33 mouse cellular contexts compared by ENCODE assay signal in the genomic region with DNA sequence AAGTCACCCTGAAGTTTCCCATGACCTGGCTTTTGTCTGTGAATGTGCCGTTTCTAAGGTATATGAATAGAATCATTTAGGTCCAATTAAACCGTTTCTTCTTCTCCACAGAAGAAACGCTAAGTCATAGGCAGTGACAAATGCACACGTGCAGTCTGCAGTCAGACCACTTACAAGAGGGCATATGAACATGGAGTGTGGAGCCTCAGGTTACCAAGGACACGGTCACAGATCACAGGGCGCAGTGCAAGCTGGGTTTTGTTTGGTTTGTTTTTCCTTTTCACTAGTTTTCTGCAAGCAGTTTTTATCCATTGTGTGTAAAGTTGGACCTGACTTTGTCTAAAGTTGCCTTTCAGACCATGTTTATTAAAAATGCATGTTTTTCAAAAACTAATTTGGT. TPM values are rescaled to one million over a fixed set of nuclear protein-coding genes. Genes with fewer than 3 reads are reported as not detected.
DNase-seq lines count a peak whose midpoint lies in the region; ATAC-seq and TF ChIP-seq lines count a peak whose summit lies in the region.
"Had no signal": no experiment of that assay in that cellular context is flagged by ENCODE, and none has a peak within 500 bp of the region (broad histone marks: within the 10 kb centered on the region; RNA-seq: fewer than 3 reads in every experiment).

No protein-coding gene starts in this region.

- dilution Hi-C loops in CH12.LX (cut with MboI; ENCODE audit: extremely low pct_ligation_motif_present, extremely low pct_unique_long_range_greater_than_20kb, low sequenced_read_pairs): no loop called here

- TF ChIP-seq EP300 in CH12.LX (IDR thresholded peaks at IDR 0.05; ENCODE audit: low read length): no peak

- TF ChIP-seq RAD21 in CH12.LX (IDR thresholded peaks at IDR 0.05; ENCODE audit: low read depth, low read length): no peak

- peaks cover 8% of the 10 kb centered on the region for H3K79me2 ChIP-seq in CH12.LX (replicated peaks; ENCODE audit: control insufficient read depth, extremely low read depth, insufficient read depth, poor library complexity, severe bottlenecking)

- H3K27me3 ChIP-seq in intestine, embryonic 16.5 days (replicated peaks; ENCODE audit: control insufficient read depth, insufficient read depth, low read length): no peaks in the 10 kb centered on the region
- H3K27me3 ChIP-seq in intestine, postnatal 0 days (replicated peaks; ENCODE audit: control insufficient read depth, insufficient read depth, low read length): no peaks in the 10 kb centered on the region
- no peaks in the 10 kb centered on the region for H3K27me3 ChIP-seq in CH12.LX (replicated peaks)
- H3K27me3 ChIP-seq: forebrain, embryonic 12.5 days; limb, embryonic 15.5 days; lung, embryonic 15.5 days; stomach, embryonic 15.5 days had no signal

- in situ Hi-C loops in CH12.LX (cut with MboI; ENCODE audit: low pct_ligation_motif_present, low pct_unique_long_range_greater_than_20kb, low sequenced_read_pairs): no loop called here

- 0 out of 2 replicates have a peak, but pooled peaks cover 5% of the 10 kb centered on the region for H3K4me1 ChIP-seq in intestine, embryonic 16.5 days (ENCODE audit: control insufficient read depth, insufficient read depth, low read length)
- H3K4me1 ChIP-seq in intestine, postnatal 0 days (replicated peaks; ENCODE audit: control insufficient read depth, insufficient read depth, low read length): no peaks in the 10 kb centered on the region
- peaks cover 5 to 89% of the 10 kb centered on the region in 2 experiments; a peak in 3 of 4 replicates for H3K4me1 ChIP-seq in CH12.LX (ENCODE audit: control insufficient read depth in 1 of 2, insufficient read depth in 2 of 2)

- TF ChIP-seq CTCF in intestine, postnatal 0 days (IDR thresholded peaks at IDR 0.05; ENCODE audit: low read depth): no peak
- TF ChIP-seq CTCF in CH12.LX (conservative IDR thresholded peaks at IDR 0.05 in 1 of 2, IDR thresholded peaks at IDR 0.05 in 1 of 2; ENCODE audit: low read depth in 2 of 2, low read length in 2 of 2): no peak
- TF ChIP-seq CTCF in brain, embryonic 14.5 days (IDR thresholded peaks at IDR 0.05; ENCODE audit: borderline replicate concordance, extremely low read depth, insufficient read depth, insufficient read length): no peak

- H3K4me2 ChIP-seq in intestine, embryonic 16.5 days (ENCODE audit: low read depth, low read length): no peak overlapping the region
- H3K4me2 ChIP-seq in intestine, postnatal 0 days (replicated peaks; ENCODE audit: low read depth): no peak overlapping the region
- no peak overlapping the region for H3K4me2 ChIP-seq in CH12.LX (ENCODE audit: insufficient read depth, low read depth, poor library complexity, severe bottlenecking)
- H3K4me2 ChIP-seq: forebrain, embryonic 12.5 days; hindbrain, embryonic 14.5 days; limb, embryonic 15.5 days; lung, embryonic 15.5 days; stomach, embryonic 15.5 days had no signal

- peak; percentile 67 for ATAC-seq in intestine, embryonic 16.5 days
- no peak for ATAC-seq in intestine, postnatal 0 days
- no peak for ATAC-seq in erythroid progenitor cell, adult 5-6 weeks (replicated peaks; ENCODE audit: low FRiP score, poor library complexity, severe bottlenecking)
- ATAC-seq: inflammation-experienced regulatory T-cells, adult 6 months; midbrain, embryonic 16.5 days had no signal

- WGBS in intestine, embryonic 16.5 days: 65% methylated on average over 6 of the region's 6 CpGs
- WGBS in intestine, postnatal 0 days: 56% methylated on average over 6 of the region's 6 CpGs

- no peaks in the 10 kb centered on the region for H3K36me3 ChIP-seq in intestine, embryonic 16.5 days (ENCODE audit: control insufficient read depth, insufficient read depth, low read length)
- no peaks in the 10 kb centered on the region for H3K36me3 ChIP-seq in intestine, postnatal 0 days (ENCODE audit: control insufficient read depth, insufficient read depth)
- H3K36me3 ChIP-seq in CH12.LX (replicated peaks in 1 of 2; ENCODE audit: control insufficient read depth in 1 of 2, insufficient read depth in 1 of 2, low read length in 1 of 2): peaks cover 45 to 84% of the 10 kb centered on the region in 2 experiments
- H3K36me3 ChIP-seq: forebrain, embryonic 12.5 days; heart, embryonic 10.5 days; limb, embryonic 15.5 days; lung, embryonic 15.5 days; stomach, embryonic 15.5 days had no signal

- no peak overlapping the region for H3K27ac ChIP-seq in intestine, embryonic 16.5 days (ENCODE audit: low read length)
- no peak overlapping the region for H3K27ac ChIP-seq in intestine, postnatal 0 days (ENCODE audit: low read depth, low read length)
- H3K27ac ChIP-seq in CH12.LX (ENCODE audit: insufficient read depth, low read depth): no peak overlapping the region
- H3K27ac ChIP-seq: forebrain, embryonic 12.5 days; hindbrain, embryonic 14.5 days; left cerebral cortex, adult 2 months; liver, embryonic 14.5 days; lung, embryonic 15.5 days; stomach, embryonic 15.5 days had no signal

- no peak for TF ChIP-seq POLR2A in CH12.LX (IDR thresholded peaks at IDR 0.05; ENCODE audit: low read depth, low read length)
- TF ChIP-seq POLR2A in brain, embryonic 14.5 days (IDR thresholded peaks at IDR 0.05; ENCODE audit: borderline replicate concordance, extremely low read depth, insufficient read depth, insufficient read length, poor library complexity, severe bottlenecking): no peak

- DNase-seq in CH12.LX (ENCODE audit: extremely low read depth): peak; percentile 60
- DNase-seq in brain, embryonic 14.5 days (ENCODE audit: low read depth): peak; percentile 10
- peak; percentile 46 for DNase-seq in kidney, postnatal 14 days
- no peak for DNase-seq in thymus, postnatal 25 days
- DNase-seq in neural tube, embryonic 10.5 days (ENCODE audit: extremely low spot score, low spot score): no peak
- DNase-seq: cerebellum, adult 11 months; cerebellum, adult 9-11 months; gastrocnemius, postnatal 10 days; heart, postnatal 4 days; lung, postnatal 4 days; thymus, adult 2 months had no signal

- no peak overlapping the region for H3K4me3 ChIP-seq in intestine, embryonic 16.5 days (ENCODE audit: low read length)
- H3K4me3 ChIP-seq in intestine, postnatal 0 days (ENCODE audit: low read depth, low read length): no peak overlapping the region
- no peak overlapping the region for H3K4me3 ChIP-seq in CH12.LX (replicated peaks in 1 of 3; ENCODE audit: low read depth in 2 of 3, low read length in 2 of 3, poor library complexity in 1 of 3)
- H3K4me3 ChIP-seq: forebrain, embryonic 12.5 days; heart, embryonic 10.5 days; left cerebral cortex, adult 2 months; limb, embryonic 15.5 days; lung, embryonic 15.5 days; myocyte; stomach, embryonic 15.5 days had no signal

- H3K9ac ChIP-seq in intestine, embryonic 16.5 days (ENCODE audit: low read depth, low read length): no peak overlapping the region
- H3K9ac ChIP-seq in intestine, postnatal 0 days (ENCODE audit: low read depth, low read length): no peak overlapping the region
- H3K9ac ChIP-seq in CH12.LX (ENCODE audit: insufficient read depth, low read depth): no peak overlapping the region
- H3K9ac ChIP-seq: forebrain, embryonic 12.5 days; hindbrain, embryonic 14.5 days; limb, embryonic 15.5 days; liver, embryonic 14.5 days; lung, embryonic 15.5 days; stomach, embryonic 15.5 days had no signal

- no peaks in the 10 kb centered on the region for H3K9me3 ChIP-seq in intestine, embryonic 16.5 days (ENCODE audit: control insufficient read depth, low read length)
- no peaks in the 10 kb centered on the region for H3K9me3 ChIP-seq in intestine, postnatal 0 days (ENCODE audit: control insufficient read depth)
- H3K9me3 ChIP-seq in CH12.LX (replicated peaks; ENCODE audit: low read length): no peaks in the 10 kb centered on the region
- H3K9me3 ChIP-seq: forebrain, embryonic 12.5 days; heart, embryonic 10.5 days; limb, embryonic 15.5 days; lung, embryonic 15.5 days; stomach, embryonic 15.5 days had no signal

RNA-seq across cellular contexts. Expression of a gene that starts 26.9 kb away (rescaled TPM):
- 0.22 and 0.45 TPM in 2 replicates for polyA plus RNA-seq in intestine, embryonic 16.5 days (2015; fragmentation: Nextera tagmentation; extraction: Ambion mirVana)
- polyA plus RNA-seq in intestine, postnatal 0 days (2015; fragmentation: Nextera tagmentation; extraction: Ambion mirVana): 0.07 and 0.21 TPM in 2 replicates
- total RNA-seq in CH12.LX (2012; rRNA removed): 0.34 and 0.42 TPM in 2 replicates
- total RNA-seq in CH12.LX (2014; rRNA removed): not detected in 2 replicates
- 0.11 TPM in 1 of 2 replicates, not detected in the other for polyA plus RNA-seq in CH12.LX (2012; ENCODE audit: insufficient read length, low read depth)
- polyA plus RNA-seq in brain, embryonic 14.5 days (2012; rRNA removed): 0.83 and 1.5 TPM in 2 replicates
- total RNA-seq in erythroid progenitor cell, adult 5-6 weeks (2015; ENCODE audit: low replicate concordance): not detected in 2 replicates
- not detected in 2 replicates for total RNA-seq in erythroid progenitor cell, adult 5-6 weeks (2017; ENCODE audit: low replicate concordance)
- polyA plus RNA-seq: C2C12; heart, embryonic 10.5 days; inflammation-experienced regulatory T-cells, adult 6 months; lung, embryonic 15.5 days; myocyte had no signal

RNA-seq across cellular contexts. Expression of a gene that starts 38.5 kb away (rescaled TPM):
- polyA plus RNA-seq in intestine, embryonic 16.5 days (2015; fragmentation: Nextera tagmentation; extraction: Ambion mirVana): not detected in 2 replicates
- polyA plus RNA-seq in intestine, postnatal 0 days (2015; fragmentation: Nextera tagmentation; extraction: Ambion mirVana): 0.44 TPM in 1 of 2 replicates, not detected in the other
- total RNA-seq in CH12.LX (2012; rRNA removed): not detected in 2 replicates
- not detected in 2 replicates for total RNA-seq in CH12.LX (2014; rRNA removed)
- not detected in 2 replicates for polyA plus RNA-seq in CH12.LX (2012; ENCODE audit: insufficient read length, low read depth)
- not detected in 2 replicates for polyA plus RNA-seq in brain, embryonic 14.5 days (2012; rRNA removed)
- total RNA-seq in erythroid progenitor cell, adult 5-6 weeks (2015; ENCODE audit: low replicate concordance): not detected in 2 replicates
- total RNA-seq in erythroid progenitor cell, adult 5-6 weeks (2017; ENCODE audit: low replicate concordance): not detected in 2 replicates
- total RNA-seq: granulocyte monocyte progenitor cell, adult 5-6 weeks; heart, postnatal 4 days; layer of hippocampus, postnatal 10 days; left cerebral cortex, adult 2 months; left cerebral cortex, postnatal 36 days had no signal
- polyA plus RNA-seq: C2C12; embryonic facial prominence, embryonic 11.5 days; forebrain, embryonic 12.5 days; heart, embryonic 10.5 days; heart, embryonic 16.5 days; hindbrain, embryonic 14.5 days; inflammation-experienced regulatory T-cells, adult 6 months; liver, embryonic 14.5 days; lung, embryonic 15.5 days; midbrain, embryonic 16.5 days; myocyte; neural tube, embryonic 14.5 days had no signal

RNA-seq across cellular contexts. Expression of a gene that starts 46.4 kb away (rescaled TPM):
- not detected in 2 replicates for polyA plus RNA-seq in intestine, embryonic 16.5 days (2015; fragmentation: Nextera tagmentation; extraction: Ambion mirVana)
- polyA plus RNA-seq in intestine, postnatal 0 days (2015; fragmentation: Nextera tagmentation; extraction: Ambion mirVana): not detected in 2 replicates
- total RNA-seq in CH12.LX (2012; rRNA removed) (not detected in 2 replicates), CH12.LX (2014; rRNA removed) (not detected in 2 replicates)
- not detected in 2 replicates for polyA plus RNA-seq in CH12.LX (2012; ENCODE audit: insufficient read length, low read depth)
- not detected in 2 replicates for polyA plus RNA-seq in brain, embryonic 14.5 days (2012; rRNA removed)
- not detected in 2 replicates for total RNA-seq in erythroid progenitor cell, adult 5-6 weeks (2015; ENCODE audit: low replicate concordance)
- total RNA-seq in erythroid progenitor cell, adult 5-6 weeks (2017; ENCODE audit: low replicate concordance): not detected in 2 replicates
- total RNA-seq: gastrocnemius, postnatal 10 days; heart, postnatal 4 days; layer of hippocampus, postnatal 10 days; left cerebral cortex, adult 2 months; left cerebral cortex, postnatal 36 days had no signal
- polyA plus RNA-seq: C2C12; embryonic facial prominence, embryonic 11.5 days; forebrain, embryonic 12.5 days; heart, embryonic 10.5 days; heart, embryonic 16.5 days; hindbrain, embryonic 14.5 days; inflammation-experienced regulatory T-cells, adult 6 months; liver, embryonic 14.5 days; lung, embryonic 15.5 days; midbrain, embryonic 16.5 days; myocyte; neural tube, embryonic 14.5 days; stomach, embryonic 15.5 days had no signal

RNA-seq across cellular contexts. Expression of a gene that starts 55.9 kb away (rescaled TPM):
- not detected in 2 replicates for polyA plus RNA-seq in intestine, embryonic 16.5 days (2015; fragmentation: Nextera tagmentation; extraction: Ambion mirVana)
- not detected in 2 replicates for polyA plus RNA-seq in intestine, postnatal 0 days (2015; fragmentation: Nextera tagmentation; extraction: Ambion mirVana)
- total RNA-seq in CH12.LX (2012; rRNA removed): not detected in 2 replicates
- not detected in 2 replicates for total RNA-seq in CH12.LX (2014; rRNA removed)
- polyA plus RNA-seq in CH12.LX (2012; ENCODE audit: insufficient read length, low read depth): not detected in 2 replicates
- not detected in 2 replicates for polyA plus RNA-seq in brain, embryonic 14.5 days (2012; rRNA removed)
- not detected in 2 replicates for total RNA-seq in erythroid progenitor cell, adult 5-6 weeks (2015; ENCODE audit: low replicate concordance)
- not detected in 2 replicates for total RNA-seq in erythroid progenitor cell, adult 5-6 weeks (2017; ENCODE audit: low replicate concordance)
- total RNA-seq: gastrocnemius, postnatal 10 days; granulocyte monocyte progenitor cell, adult 5-6 weeks; heart, postnatal 4 days; layer of hippocampus, postnatal 10 days; left cerebral cortex, adult 2 months; left cerebral cortex, postnatal 36 days had no signal
- polyA plus RNA-seq: embryonic facial prominence, embryonic 11.5 days; forebrain, embryonic 12.5 days; heart, embryonic 10.5 days; heart, embryonic 16.5 days; hindbrain, embryonic 14.5 days; inflammation-experienced regulatory T-cells, adult 6 months; limb, embryonic 15.5 days; liver, embryonic 14.5 days; lung, embryonic 15.5 days; midbrain, embryonic 16.5 days; myocyte; neural tube, embryonic 14.5 days; stomach, embryonic 15.5 days; thymus, adult 2 months; urinary bladder, adult 2 months had no signal

Comparison
In these comparisons a context has a peak if more than half of its experiments do, and no peak if none do; other contexts are left out.
1. DNase-seq: peak in CH12.LX (single experiment), brain, embryonic 14.5 days (single experiment) and kidney, postnatal 14 days (single experiment); none in thymus, postnatal 25 days (single experiment) and neural tube, embryonic 10.5 days (single experiment).